Mouse (Mus musculus): ENCODE data around the gene Sept11.

DNA sequence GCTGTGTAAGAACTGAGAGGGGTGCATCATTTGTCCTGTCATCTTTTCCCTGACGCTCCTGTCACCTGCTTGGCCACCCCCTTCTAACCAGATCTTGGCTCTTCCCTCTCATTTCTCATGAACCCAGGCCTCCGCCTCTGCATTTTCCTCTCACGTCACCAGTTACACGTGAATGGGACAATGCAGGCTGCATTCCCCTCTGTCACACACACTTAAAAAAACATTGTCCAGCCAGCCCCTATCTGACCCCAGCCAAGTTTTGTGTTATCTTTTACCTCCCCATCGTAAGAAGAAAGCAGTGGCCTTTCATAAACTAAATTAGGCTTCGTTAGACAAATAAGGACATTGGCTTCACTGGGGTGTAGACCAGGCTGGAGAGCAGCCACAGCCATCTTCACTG is 79.3 kb downstream of the Sept11 start:
- TF ChIP-seq POLR2A (IDR thresholded peaks at IDR 0.05; ENCODE audit: control insufficient read depth, low read depth, low read length) = no peak
- TF ChIP-seq CTCF (IDR thresholded peaks at IDR 0.05; ENCODE audit: control insufficient read depth, insufficient read depth, insufficient replicate concordance, low read depth, low read length) = no peak
